16 mouse cellular contexts compared by ENCODE assay signal in genomic region chr10:70224571-70224970, GRCm38 (mm10). TPM values are rescaled to one million over a fixed set of nuclear protein-coding genes. Genes with fewer than 3 reads are reported as not detected.
DNase-seq lines count a peak whose midpoint lies in the region; ATAC-seq and TF ChIP-seq lines count a peak whose summit lies in the region.
"Had no signal": no experiment of that assay in that cellular context is flagged by ENCODE, and none has a peak within 500 bp of the region (broad histone marks: within the 10 kb centered on the region; RNA-seq: fewer than 3 reads in every experiment).

No protein-coding gene starts in this region.

- H3K9ac ChIP-seq in liver, adult 2 months (ENCODE audit: low read depth, low read length): no peak overlapping the region
- no peak overlapping the region for H3K9ac ChIP-seq in liver, postnatal 0 days (replicated peaks)
- H3K9ac ChIP-seq: limb, embryonic 13.5 days had no signal

- H3K9me3 ChIP-seq in liver, postnatal 0 days (ENCODE audit: low read length): no peaks in the 10 kb centered on the region
- H3K9me3 ChIP-seq: hindbrain, embryonic 10.5 days; limb, embryonic 13.5 days had no signal

- no peaks in the 10 kb centered on the region for H3K79me2 ChIP-seq in liver, adult 2 months (ENCODE audit: control insufficient read depth, insufficient read depth, low read length)

- TF ChIP-seq POLR2A in liver, adult 2 months (IDR thresholded peaks at IDR 0.05; ENCODE audit: extremely low read depth, insufficient read depth, low read length): no peak

- TF ChIP-seq CTCF in gastrocnemius, adult 2 months (IDR thresholded peaks at IDR 0.05): no peak
- TF ChIP-seq CTCF in liver, adult 2 months (IDR thresholded peaks at IDR 0.05; ENCODE audit: low read depth, low read length): no peak
- TF ChIP-seq CTCF in liver, postnatal 0 days (IDR thresholded peaks at IDR 0.05; ENCODE audit: low read depth): no peak

- no peak overlapping the region for H3K4me3 ChIP-seq in gastrocnemius, adult 2 months
- H3K4me3 ChIP-seq in liver, adult 2 months (ENCODE audit: insufficient read depth, low read depth, low read length): no peak overlapping the region
- H3K4me3 ChIP-seq in liver, postnatal 0 days (ENCODE audit: low read depth, low read length): no peak overlapping the region
- H3K4me3 ChIP-seq: hindbrain, embryonic 10.5 days; layer of hippocampus, adult 2 months; left cerebral cortex, adult 2 months; limb, embryonic 13.5 days had no signal

- no peaks in the 10 kb centered on the region for H3K4me1 ChIP-seq in liver, adult 2 months (ENCODE audit: control insufficient read depth, insufficient read depth, low read length)
- no peaks in the 10 kb centered on the region for H3K4me1 ChIP-seq in liver, postnatal 0 days (ENCODE audit: insufficient read depth)
- H3K4me1 ChIP-seq: limb, embryonic 13.5 days had no signal

- H3K36me3 ChIP-seq in liver, adult 2 months (ENCODE audit: control insufficient read depth, insufficient read depth, low read length): no peaks in the 10 kb centered on the region
- no peaks in the 10 kb centered on the region for H3K36me3 ChIP-seq in liver, postnatal 0 days (replicated peaks; ENCODE audit: insufficient read depth, low read length)
- H3K36me3 ChIP-seq: hindbrain, embryonic 10.5 days; limb, embryonic 13.5 days had no signal

- peak overlapping the region; percentile 72 for H3K27ac ChIP-seq in gastrocnemius, adult 2 months
- no peak overlapping the region for H3K27ac ChIP-seq in liver, adult 2 months (replicated peaks; ENCODE audit: insufficient read depth, low read depth, low read length)
- H3K27ac ChIP-seq in liver, postnatal 0 days (ENCODE audit: low read depth): no peak overlapping the region
- H3K27ac ChIP-seq: hindbrain, embryonic 10.5 days; layer of hippocampus, adult 2 months; left cerebral cortex, adult 2 months; limb, embryonic 13.5 days had no signal

- H3K4me2 ChIP-seq in liver, postnatal 0 days (ENCODE audit: low read depth, low read length): no peak overlapping the region
- H3K4me2 ChIP-seq: limb, embryonic 13.5 days had no signal

- H3K27me3 ChIP-seq in liver, adult 2 months (ENCODE audit: control insufficient read depth, insufficient read depth, low read length): no peaks in the 10 kb centered on the region
- H3K27me3 ChIP-seq in liver, postnatal 0 days (ENCODE audit: insufficient read depth, low read length): no peaks in the 10 kb centered on the region
- H3K27me3 ChIP-seq: limb, embryonic 13.5 days had no signal

- no peak for ATAC-seq in liver, postnatal 0 days
- ATAC-seq: forebrain, embryonic 16.5 days had no signal

- WGBS in liver, adult 2 months: 76% methylated on average over 6 of the region's 6 CpGs
- 64% methylated on average over 6 of the region's 6 CpGs for WGBS in liver, postnatal 0 days (ENCODE audit: insufficient replicate concordance)

- DNase-seq in gastrocnemius, adult 2 months: no peak
- no peak for DNase-seq in gastrocnemius, postnatal 10 days
- peak; percentile 58 for DNase-seq in liver, adult 2 months (ENCODE audit: extremely low read depth, low read depth, low spot score)
- no peak for DNase-seq in liver, postnatal 0 days
- DNase-seq in NIH3T3 (ENCODE audit: low read depth): peak; percentile 43
- DNase-seq in kidney, postnatal 36 days: peak; percentile 60 to 91
- DNase-seq in layer of hippocampus, adult 18-20 months (ENCODE audit: low spot score in 2 of 2): no peak
- DNase-seq in left cerebral cortex, adult 18-20 months (ENCODE audit: low spot score in 2 of 2): no peak
- DNase-seq: cerebellum, adult 11 months; cerebellum, postnatal 36 days had no signal

- intact Hi-C loops in gastrocnemius, adult 2 months (cut with DNase I): loop anchor here (2.0 kb wide), 1 partner anchor 18 kb away; no protein-coding TSS in a partner anchor

- TF ChIP-seq EP300 in liver, postnatal 0 days (IDR thresholded peaks at IDR 0.05; ENCODE audit: low read depth): no peak

RNA-seq across cellular contexts. Expression of gene Mrln, which starts 20.1 kb away (rescaled TPM):
- 100 to 1,000 TPM; 201 to 276 TPM for total RNA-seq in gastrocnemius, adult 2 months (2021)
- total RNA-seq in gastrocnemius, postnatal 10 days (2021): 100 to 1,000 TPM; 153 to 155 TPM
- total RNA-seq in liver, adult 2 months (2014; rRNA removed): not detected in 2 replicates
- not detected in 2 replicates for polyA plus RNA-seq in liver, adult 2 months (2012; rRNA removed)
- polyA plus RNA-seq in liver, postnatal 0 days (2015; fragmentation: Nextera tagmentation; extraction: Ambion mirVana): 0.38 and 0.65 TPM in 2 replicates
- total RNA-seq in layer of hippocampus, adult 18-20 months (2021): not detected
- not detected for total RNA-seq in left cerebral cortex, adult 18-20 months (2021)
- total RNA-seq: ES-E14; layer of hippocampus, adult 2 months; left cerebral cortex, adult 2 months had no signal
- polyA plus RNA-seq: forebrain, embryonic 16.5 days had no signal

RNA-seq across cellular contexts. Expression of gene Slc16a9, which starts 20.3 kb away (rescaled TPM):
- total RNA-seq in gastrocnemius, adult 2 months (2021): 1 to 10 TPM; 5.0 to 9.6 TPM
- 1 to 10 TPM; 4.9 to 5.4 TPM for total RNA-seq in gastrocnemius, postnatal 10 days (2021)
- 2.4 and 2.8 TPM in 2 replicates for total RNA-seq in liver, adult 2 months (2014; rRNA removed)
- 0.80 and 1.7 TPM in 2 replicates for polyA plus RNA-seq in liver, adult 2 months (2012; rRNA removed)
- 1.1 and 1.2 TPM in 2 replicates for polyA plus RNA-seq in liver, postnatal 0 days (2015; fragmentation: Nextera tagmentation; extraction: Ambion mirVana)
- total RNA-seq in layer of hippocampus, adult 18-20 months (2021): 1 to 10 TPM; 1.9 to 2.0 TPM
- 1 to 10 TPM; 1.4 to 2.2 TPM for total RNA-seq in left cerebral cortex, adult 18-20 months (2021)

Comparison
In these comparisons a context has a peak if more than half of its experiments do, and no peak if none do; other contexts are left out.
1. DNase-seq: peak in liver, adult 2 months (single experiment), NIH3T3 (single experiment) and kidney, postnatal 36 days (2 of 2); none in gastrocnemius, adult 2 months (single experiment), gastrocnemius, postnatal 10 days (single experiment), liver, postnatal 0 days (single experiment), layer of hippocampus, adult 18-20 months (0 of 2) and left cerebral cortex, adult 18-20 months (0 of 2).
2. RNA of gene Mrln, which starts 20.1 kb away (total RNA-seq): 201 to 276 TPM in gastrocnemius, adult 2 months and 153 to 155 TPM in gastrocnemius, postnatal 10 days; not detected in left cerebral cortex, adult 18-20 months, not detected in layer of hippocampus, adult 18-20 months and not detected in liver, adult 2 months; every median in the first group is over 100 times any median in the second.